Mouse (Mus musculus): ENCODE data around the gene Fbxo44.
A peak's percentile ranks its signal among the peaks of the same experiment; 100 is the strongest.

The Fbxo44 gene

GRCm38 (mm10) chr4:148164461-148164860 is 4.2 kb upstream of the Fbxo44 start:
- DNase-seq: no peak

GRCm38 (mm10) chr4:148164002-148164439 is 3.7 kb upstream of the Fbxo44 start:
- DNase-seq: peak; percentile 78 to 85

- peak; percentile 98 for DNase-seq
Observed at GRCm38 (mm10) chr4:148159544-148160435, 492 bp downstream of the Fbxo44 start.

GRCm38 (mm10) chr4:148158436-148159348 is 1.6 kb downstream of the Fbxo44 start:
- DNase-seq: peak; percentile 75 to 80

- peak; percentile 79 to 90 for DNase-seq
Observed at GRCm38 (mm10) chr4:148154982-148155381, 5.3 kb downstream of the Fbxo44 start.

DNA sequence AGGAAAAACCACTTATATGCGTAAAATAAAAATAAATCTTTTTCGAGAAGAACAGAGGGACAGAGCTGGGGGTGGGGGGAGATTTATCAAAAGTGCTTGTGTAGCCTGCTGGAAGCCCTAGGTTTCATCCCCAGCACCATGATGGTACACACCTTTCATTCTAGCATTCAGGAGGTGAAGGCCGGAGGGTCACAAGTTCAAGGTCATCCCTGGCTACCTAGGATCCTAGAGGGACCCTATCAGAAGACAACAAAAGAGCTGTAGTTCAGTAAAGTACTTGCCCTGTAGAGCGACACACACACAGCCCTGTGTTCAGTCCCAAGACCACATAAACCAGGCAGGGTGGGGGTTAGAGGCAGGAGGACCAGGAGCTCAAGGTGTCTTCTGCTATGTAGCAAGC is 6.3 kb downstream of the Fbxo44 start:
- no peak for DNase-seq

GRCm38 (mm10) chr4:148152547-148152946 is 7.7 kb downstream of the Fbxo44 start:
- DNase-seq: no peak

DNA sequence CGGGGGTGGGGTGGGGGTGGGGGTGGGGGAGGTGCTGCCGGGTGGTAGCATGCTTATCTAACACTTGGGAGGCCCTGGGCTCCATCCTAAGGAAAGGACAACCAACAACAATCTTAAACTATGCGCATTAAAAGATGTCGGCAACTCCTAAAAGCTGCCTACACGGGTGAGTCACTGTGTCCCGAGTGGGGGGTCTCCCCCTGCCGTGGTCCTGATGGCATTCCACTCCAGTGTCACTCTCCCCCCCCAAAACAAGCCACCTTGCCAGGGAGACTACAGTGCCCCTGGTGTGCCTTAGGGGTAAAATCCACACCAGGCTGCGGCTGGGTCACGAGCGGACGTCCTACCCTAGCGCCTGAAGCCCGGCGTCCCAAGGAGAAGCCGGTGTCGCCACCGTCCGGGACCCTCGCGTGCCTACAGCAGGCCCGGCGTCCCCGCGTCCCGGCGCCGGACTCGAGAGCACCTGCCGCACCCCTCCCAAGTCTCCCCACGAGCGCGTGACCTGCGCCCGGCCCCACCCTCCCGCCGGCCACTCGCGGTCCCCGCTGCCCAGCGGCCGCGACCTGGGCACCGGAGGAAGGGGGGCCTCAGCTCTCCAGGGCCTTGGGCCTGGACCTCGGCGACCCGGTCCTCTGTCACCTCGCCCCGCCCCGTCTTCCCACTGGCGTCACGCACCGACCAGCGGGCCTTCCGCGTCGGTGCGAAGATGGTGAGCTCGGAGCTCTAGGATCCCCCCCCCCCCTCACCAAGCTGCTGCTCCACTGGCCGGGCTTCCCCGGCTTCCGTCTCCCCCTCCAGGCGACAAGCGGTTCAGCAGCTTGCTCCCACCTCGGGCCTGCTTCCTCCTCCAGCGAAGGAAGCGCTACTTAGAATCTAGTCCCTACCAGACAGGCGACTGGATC is 8.8 kb downstream of the Fbxo44 start, which contains the start of gene Fbxo6:
Fbxo6 (minus strand) TSS at position 874 of the 902 bp plus-strand sequence.
- DNase-seq: peak; percentile 93 to 95

- no peak for DNase-seq
Observed at GRCm38 (mm10) chr4:148150953-148151266, 9.4 kb downstream of the Fbxo44 start.

DNA sequence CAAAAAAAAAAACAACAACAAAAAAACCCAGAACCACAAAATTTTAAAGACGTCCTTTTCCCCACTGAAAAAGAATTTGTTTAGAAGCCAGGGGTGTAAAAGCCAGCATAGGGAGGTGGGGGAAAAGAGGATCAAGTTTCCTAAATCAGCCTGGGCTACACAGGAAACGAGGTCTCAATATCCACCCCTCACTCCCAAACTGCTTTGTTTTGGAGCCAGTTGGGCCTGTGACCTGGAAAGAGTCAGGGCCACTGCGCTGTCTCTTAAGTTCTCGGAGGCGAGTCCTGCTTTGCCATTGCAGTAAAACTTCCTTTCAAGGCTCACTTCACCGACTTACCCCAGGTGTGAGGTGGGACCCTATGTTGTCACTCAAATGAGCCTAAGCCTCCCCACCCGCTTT is 10.0 kb downstream of the Fbxo44 start:
- no peak for DNase-seq

GRCm38 (mm10) chr4:148149540-148149939 is 10.7 kb downstream of the Fbxo44 start:
- no peak for DNase-seq

DNA sequence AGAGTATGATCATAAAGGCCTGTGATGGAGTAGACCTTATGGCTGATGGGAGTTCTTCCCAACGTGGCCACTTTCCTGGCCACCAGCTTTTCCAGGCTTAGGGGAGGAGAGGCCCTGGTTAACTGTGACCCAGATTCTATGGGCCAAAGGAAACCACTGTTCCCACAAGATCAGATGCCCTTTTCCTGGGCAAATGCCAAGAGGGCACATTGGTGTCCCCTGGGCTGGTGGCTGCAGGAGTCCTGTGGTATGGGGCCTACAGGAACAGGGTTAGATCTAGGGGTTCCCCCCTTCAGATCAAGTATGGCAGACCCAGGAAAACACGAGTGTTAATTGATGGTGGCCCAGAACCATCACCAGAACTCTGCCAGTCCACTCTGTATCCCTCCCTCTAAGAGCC is 12.6 kb downstream of the Fbxo44 start:
- DNase-seq: no peak

GRCm38 (mm10) chr4:148143721-148144120 is 16.6 kb downstream of the Fbxo44 start:
- no peak for DNase-seq

DNA sequence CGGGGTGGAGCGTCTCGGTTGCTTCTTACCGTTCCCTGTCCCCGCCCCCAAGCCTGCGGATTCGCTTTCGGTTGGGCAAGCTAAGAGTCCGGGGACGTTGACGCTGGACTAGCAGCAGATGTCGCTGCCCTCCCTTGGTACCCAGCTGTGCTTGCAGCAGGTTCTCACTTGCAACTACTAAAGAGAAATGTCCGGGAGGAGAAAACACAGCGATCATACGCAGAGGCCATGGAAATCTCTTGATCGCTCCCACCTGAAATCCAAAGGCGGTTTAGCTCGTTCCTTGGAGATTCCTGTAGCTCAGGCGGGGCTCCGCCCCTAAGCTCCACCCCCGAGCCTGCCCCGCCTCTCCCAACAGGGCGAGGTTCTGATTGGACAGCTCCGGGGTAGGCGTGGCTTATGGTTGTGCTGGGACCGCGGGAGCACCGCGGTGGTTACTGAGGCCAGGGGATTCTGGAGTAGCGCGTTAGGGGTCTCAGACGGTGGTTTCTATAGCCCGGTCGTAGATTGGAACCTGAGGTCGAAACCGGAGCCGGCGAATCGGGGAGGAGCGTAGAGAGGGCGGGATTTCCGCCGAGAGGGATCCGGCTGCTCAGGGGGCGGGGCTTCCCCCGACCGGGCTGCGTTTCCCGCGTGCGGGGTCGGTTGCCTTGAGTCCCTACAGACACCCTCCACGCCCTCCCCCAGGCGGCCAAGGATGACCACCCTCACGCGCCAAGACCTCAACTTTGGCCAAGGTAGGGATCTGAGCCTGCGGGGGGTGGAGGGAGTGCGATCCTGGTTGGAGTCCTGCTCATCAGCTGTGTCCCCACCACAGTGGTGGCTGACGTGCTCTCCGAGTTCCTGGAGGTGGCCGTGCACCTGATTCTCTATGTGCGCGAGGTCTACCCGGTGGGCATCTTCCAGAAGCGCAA is 19.9 kb downstream of the Fbxo44 start:
- DNase-seq: peak; percentile 97 to 98

DNA sequence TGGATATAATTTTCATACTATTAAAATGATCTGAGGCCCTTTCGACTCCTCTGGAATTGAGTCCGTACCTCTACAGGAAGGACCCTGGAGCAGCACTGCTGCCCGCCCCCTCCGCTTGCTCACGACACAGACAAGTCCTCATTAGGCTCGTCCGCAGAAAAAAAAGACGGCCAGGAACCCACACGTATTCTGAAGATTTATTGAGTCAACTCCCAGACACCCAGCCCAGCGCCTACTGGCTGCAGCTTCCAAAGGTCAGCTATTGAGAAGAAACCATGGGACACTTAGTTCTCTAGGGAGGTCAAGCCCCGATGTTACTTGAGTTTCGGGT is 20.6 kb downstream of the Fbxo44 start:
- no peak for DNase-seq

- peak; percentile 62 to 69 for DNase-seq
Observed at GRCm38 (mm10) chr4:148137503-148137902, 22.8 kb downstream of the Fbxo44 start.

GRCm38 (mm10) chr4:148134988-148135387 is 25.3 kb downstream of the Fbxo44 start:
- no peak for DNase-seq

- peak; percentile 70 to 74 for DNase-seq
Observed at GRCm38 (mm10) chr4:148131497-148132081, 28.7 kb downstream of the Fbxo44 start.

DNA sequence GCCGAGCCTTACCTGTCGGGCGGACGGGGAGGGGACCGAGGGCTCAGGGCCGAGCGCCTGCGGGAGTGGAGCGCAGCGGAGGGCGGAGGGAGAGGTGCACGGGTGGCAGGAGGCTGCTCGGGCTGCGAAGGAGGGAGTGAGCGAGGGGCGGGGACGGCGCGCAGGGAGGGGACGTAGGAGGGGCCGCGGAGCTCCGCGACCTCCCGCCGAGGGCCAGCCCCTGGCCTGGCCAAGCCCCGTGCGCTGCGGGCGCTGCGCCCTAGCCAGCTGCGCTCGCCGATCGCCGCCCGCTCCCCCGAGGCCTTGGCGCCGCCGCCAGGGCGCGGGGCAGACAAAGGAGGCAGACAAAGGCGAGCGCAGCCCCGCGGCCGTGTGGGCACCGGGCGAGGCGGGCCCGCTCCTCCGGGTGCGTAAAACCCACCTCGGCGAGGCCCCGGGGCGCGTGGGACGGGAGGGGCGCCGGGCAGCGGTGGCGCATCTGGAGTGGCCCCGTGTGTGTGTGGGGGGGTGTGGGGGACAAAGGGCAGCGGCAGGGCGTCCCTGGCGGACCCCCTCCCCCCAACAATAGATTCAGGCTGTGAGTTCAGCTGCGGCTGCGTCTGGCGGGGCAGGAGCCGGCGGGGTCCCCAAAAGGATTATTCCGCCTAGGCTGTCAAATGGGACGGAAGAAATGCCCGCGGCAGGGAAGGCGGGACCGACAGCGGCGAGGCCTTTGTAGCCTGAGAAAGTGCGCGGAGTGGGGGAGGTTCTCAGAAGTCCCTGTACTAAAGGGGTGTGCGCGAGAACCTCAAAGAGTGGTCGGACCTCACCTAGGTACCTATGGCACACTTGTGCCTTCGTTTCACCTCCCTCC is 29.5 kb downstream of the Fbxo44 start, which contains the start of gene Draxin:
Draxin (minus strand) TSS at position 138 of the 853 bp plus-strand sequence.
- DNase-seq: peak; percentile 88 to 94

DNA sequence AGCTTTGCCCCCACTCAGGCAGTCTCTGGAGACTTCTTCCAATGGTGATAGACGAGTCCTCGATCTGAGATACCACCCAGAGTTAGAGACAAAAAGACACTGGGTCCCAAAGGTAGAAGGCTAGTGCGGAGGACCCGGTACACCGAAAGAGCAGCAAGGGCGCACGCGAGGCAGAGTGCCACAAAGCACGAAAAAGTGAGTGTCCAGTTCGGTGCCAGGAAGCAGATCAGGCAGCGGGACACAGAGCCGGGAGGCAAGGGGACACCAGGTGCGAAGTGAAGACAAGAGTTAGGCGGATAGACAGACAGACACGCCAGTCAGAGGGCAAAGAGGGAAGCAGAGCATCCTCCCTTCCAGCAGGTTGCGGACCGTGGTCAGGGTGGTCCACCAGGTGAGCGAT is 30.1 kb downstream of the Fbxo44 start, which contains the start of gene Mad2l2:
Mad2l2 (plus strand) TSS at position 252 of the 400 bp plus-strand sequence.
- DNase-seq: no peak
